Mouse (Mus musculus) bone marrow macrophage, adult 2 months (primary cell): ENCODE data around the gene Brinp2.

ENCODE experiments used
- CTCF ChIP-seq: IDR thresholded peaks from 2 replicates; pipeline ENCODE4 v1.5.1; 2012; ENCODE audit warnings: low read depth, mild to moderate bottlenecking, low read length, moderate library complexity
- POLR2A ChIP-seq: IDR thresholded peaks from 2 replicates; pipeline ENCODE4 v1.6.1; 2012; ENCODE audit warnings: mild to moderate bottlenecking, low read depth, low read length, borderline replicate concordance

- no peak for TF ChIP-seq CTCF
- no peak for TF ChIP-seq POLR2A
Measured at GRCm38 (mm10) chr1:158364461-158364860, 8.3 kb upstream of the Brinp2 start.
